Mouse (Mus musculus) limb, embryonic 14.5 days (tissue): Measurements from ENCODE around the gene Pcgf3. TPM values are rescaled to one million over a fixed set of nuclear protein-coding genes. Genes with fewer than 3 reads are reported as not detected.

Experiments used
- ATAC-seq: fragments of 200-750 bp; cut with Nextera tagmentation; 2 replicates; pipeline ENCODE4 v1.8.0; 2017; ENCODE audit warnings: low read depth, moderate number of reproducible peaks, moderate TSS enrichment; ENCODE audit not compliant: low FRiP score
- DNase-seq: peaks from one replicate; pipeline ENCODE4 v3.0.0-alpha.2; 2015; ENCODE audit warnings: low spot score
- H3K27ac ChIP-seq: fragments of 300-500 bp; sonication (generic); replicated peaks from 2 replicates; pipeline ENCODE4 v1.5.1; 2014; ENCODE audit warnings: low read depth, mild to moderate bottlenecking, low read length, moderate library complexity, mixed read lengths
- H3K27me3 ChIP-seq: fragments of 300-500 bp; sonication (generic); 2 replicates; pipeline ENCODE4 v1.6.1; 2014; ENCODE audit warnings: low read length, mixed read lengths; ENCODE audit not compliant: control insufficient read depth, insufficient read depth
- H3K36me3 ChIP-seq: fragments of 300-500 bp; sonication (generic); 2 replicates; pipeline ENCODE4 v1.6.1; 2014; ENCODE audit warnings: mild to moderate bottlenecking, low read length, moderate library complexity, mixed read lengths; ENCODE audit not compliant: control insufficient read depth, insufficient read depth
- H3K4me1 ChIP-seq: fragments of 300-500 bp; sonication (generic); 2 replicates; pipeline ENCODE4 v1.6.1; 2014; ENCODE audit warnings: antibody characterized with exemption, low read length, mixed read lengths; ENCODE audit not compliant: control insufficient read depth, insufficient read depth
- H3K4me2 ChIP-seq: fragments of 300-500 bp; sonication (generic); replicated peaks from 2 replicates; pipeline ENCODE4 v1.6.1; 2014; ENCODE audit warnings: low read depth, mild to moderate bottlenecking, low read length, moderate library complexity; ENCODE audit not compliant: severe bottlenecking
- H3K4me3 ChIP-seq: fragments of 300-500 bp; sonication (generic); replicated peaks from 2 replicates; pipeline ENCODE4 v1.5.1; 2014; ENCODE audit warnings: low read length
- H3K9ac ChIP-seq: fragments of 300-500 bp; sonication (generic); 2 replicates; pipeline ENCODE4 v1.6.1; 2014; ENCODE audit warnings: mild to moderate bottlenecking, low read depth, low read length, moderate library complexity; ENCODE audit not compliant: severe bottlenecking
- H3K9me3 ChIP-seq: fragments of 300-500 bp; sonication (generic); 2 replicates; pipeline ENCODE4 v1.6.1; 2016; ENCODE audit warnings: low read length; ENCODE audit not compliant: control insufficient read depth
- POLR2A ChIP-seq: fragments of 200-500 bp; IDR thresholded peaks from 2 replicates; pipeline ENCODE4 v1.8.0; 2012; ENCODE audit warnings: inconsistent platforms, mild to moderate bottlenecking, moderate library complexity, borderline replicate concordance; ENCODE audit not compliant: insufficient read depth, insufficient read length; ENCODE audit errors: extremely low read depth
- WGBS: fragments of 180-500 bp; shearing (Covaris S2); extraction: QIAGEN DNeasy Blood & Tissue Kit; methylation state at CpG from one replicate; pipeline ENCODE4 v1.1.7; 2014; 5-methylcytosine and 5-hydroxymethylcytosine counted together
- polyA plus RNA-seq, 2 experiments: library from polyadenylated mRNA; depleted of rRNA in 1 of 2; stranded (reverse) in 1 of 2; unstranded in 1 of 2; fragments of >200 nt; fragmentation: Nextera tagmentation in 1 of 2; extraction: Ambion mirVana in 1 of 2; gene quantifications; 2 replicates each; pipeline versions ENCODE4 v1.2.1 to v1.2.3; 2012 to 2014

The Pcgf3 gene
- polyA plus RNA-seq, 2 experiments = 21.8 to 24.3 TPM

- WGBS = 88% methylated on average over 1 of the region's 1 CpGs
- H3K36me3 ChIP-seq = peaks cover 93% of the 10 kb centered on the region
- no peaks in the 10 kb centered on the region for H3K9me3 ChIP-seq
- H3K9ac ChIP-seq = no peak overlapping the region
- ATAC-seq = no peak
- H3K4me1 ChIP-seq = no peaks in the 10 kb centered on the region
- H3K4me2 ChIP-seq = no peak overlapping the region
- no peak overlapping the region for H3K4me3 ChIP-seq
- DNase-seq = no peak
- H3K27ac ChIP-seq = no peak overlapping the region
- H3K27me3 ChIP-seq = no peaks in the 10 kb centered on the region
- TF ChIP-seq POLR2A = no peak
Observed at GRCm38 (mm10) chr5:108501573-108501972, 40.5 kb downstream of the Pcgf3 start.

- H3K4me3 ChIP-seq = no peak overlapping the region
- no peak overlapping the region for H3K9ac ChIP-seq
- WGBS = 94% methylated on average over 18 of the region's 18 CpGs
- no peak for TF ChIP-seq POLR2A
- H3K27ac ChIP-seq = no peak overlapping the region
- no peaks in the 10 kb centered on the region for H3K27me3 ChIP-seq
- no peaks in the 10 kb centered on the region for H3K4me1 ChIP-seq
- H3K36me3 ChIP-seq = peaks cover 87% of the 10 kb centered on the region
- DNase-seq (no peak), ATAC-seq (no peak)
- H3K9me3 ChIP-seq = no peaks in the 10 kb centered on the region
- no peak overlapping the region for H3K4me2 ChIP-seq
Observed at GRCm38 (mm10) chr5:108502286-108502685, 41.3 kb downstream of the Pcgf3 start.

GRCm38 (mm10) chr5:108515581-108516361 lies 54.7 kb downstream of the Pcgf3 start:
- H3K4me3 ChIP-seq = no peak overlapping the region
- H3K9ac ChIP-seq = no peak overlapping the region
- no peak overlapping the region for H3K27ac ChIP-seq
- no peaks in the 10 kb centered on the region for H3K9me3 ChIP-seq
- no peak for TF ChIP-seq POLR2A
- no peaks in the 10 kb centered on the region for H3K36me3 ChIP-seq
- no peaks in the 10 kb centered on the region for H3K27me3 ChIP-seq
- WGBS = 72% methylated on average over 6 of the region's 6 CpGs
- ATAC-seq (no peak), DNase-seq (no peak)
- no peak overlapping the region for H3K4me2 ChIP-seq
- H3K4me1 ChIP-seq = no peaks in the 10 kb centered on the region

- Histone ChIP-seq H3K27ac (no peak overlapping the region), H3K36me3 (no peaks in the 10 kb centered on the region), H3K4me3 (no peak overlapping the region), H3K9me3 (no peaks in the 10 kb centered on the region), H3K27me3 (no peaks in the 10 kb centered on the region), H3K4me2 (no peak overlapping the region), H3K9ac (no peak overlapping the region), H3K4me1 (0 out of 2 replicates have a peak, but pooled peaks cover 3% of the 10 kb centered on the region)
- ATAC-seq = no peak
- TF ChIP-seq POLR2A = no peak
- WGBS = 85% methylated on average over 3 of the region's 3 CpGs
- no peak for DNase-seq
Observed at GRCm38 (mm10) chr5:108516655-108517054, 55.6 kb downstream of the Pcgf3 start.

- Histone ChIP-seq H3K4me1 (0 out of 2 replicates have a peak, but pooled peaks cover 3% of the 10 kb centered on the region), H3K4me2 (no peak overlapping the region), H3K36me3 (no peaks in the 10 kb centered on the region), H3K27ac (no peak overlapping the region), H3K9me3 (no peaks in the 10 kb centered on the region), H3K9ac (no peak overlapping the region), H3K4me3 (no peak overlapping the region), H3K27me3 (no peaks in the 10 kb centered on the region)
- no peak for DNase-seq
- WGBS = 74% methylated on average over 9 of the region's 9 CpGs
- no peak for ATAC-seq
- no peak for TF ChIP-seq POLR2A
Observed at GRCm38 (mm10) chr5:108518106-108518885, 57.3 kb downstream of the Pcgf3 start.
